Mouse (Mus musculus) monocyte, adult 2 months (primary cell): Measurements from ENCODE around the gene Sptlc3.

Experiments used
- DNase-seq, 2 experiments: peaks; one replicate each; pipeline ENCODE4 v3.0.0; 2022; ENCODE audit warnings: low spot score in 2 of 2, low read depth in 1 of 2

Gene Sptlc3

GRCm38 (mm10) chr2:139634506-139634905 lies 140.8 kb downstream of the Sptlc3 start:
- no peak for DNase-seq

GRCm38 (mm10) chr2:139637861-139638260 lies 144.1 kb downstream of the Sptlc3 start:
- DNase-seq, result no peak

- DNase-seq, result no peak
These were observed 148.2 kb downstream of the Sptlc3 start for GRCm38 (mm10) chr2:139641757-139642385.

DNA sequence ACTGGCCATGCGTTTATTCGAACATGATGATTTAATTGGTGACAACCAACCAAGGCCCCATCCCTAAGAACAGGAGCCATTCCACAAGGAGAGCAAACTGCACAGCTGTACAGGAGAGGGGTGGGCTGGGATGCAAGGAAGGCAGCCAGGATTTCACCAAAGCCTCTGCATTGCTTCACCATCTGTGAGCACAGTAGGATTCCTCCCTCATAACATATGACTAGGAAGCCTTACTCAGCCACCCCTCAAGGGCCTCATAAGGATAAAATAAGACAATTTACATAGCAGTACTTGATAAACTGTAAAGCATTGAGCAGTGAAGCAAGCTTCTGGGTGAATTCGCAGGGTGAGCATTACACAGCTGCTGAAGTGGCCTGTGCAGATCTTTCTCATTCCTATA lies 155.8 kb downstream of the Sptlc3 start:
- DNase-seq, result no peak

- DNase-seq, result no peak
These were observed 163.0 kb downstream of the Sptlc3 start for GRCm38 (mm10) chr2:139656750-139657149.

- DNase-seq, result no peak
These were observed 178.1 kb downstream of the Sptlc3 start for GRCm38 (mm10) chr2:139671838-139672237.

GRCm38 (mm10) chr2:139672371-139672770 lies 178.7 kb downstream of the Sptlc3 start:
- DNase-seq, result no peak

DNA sequence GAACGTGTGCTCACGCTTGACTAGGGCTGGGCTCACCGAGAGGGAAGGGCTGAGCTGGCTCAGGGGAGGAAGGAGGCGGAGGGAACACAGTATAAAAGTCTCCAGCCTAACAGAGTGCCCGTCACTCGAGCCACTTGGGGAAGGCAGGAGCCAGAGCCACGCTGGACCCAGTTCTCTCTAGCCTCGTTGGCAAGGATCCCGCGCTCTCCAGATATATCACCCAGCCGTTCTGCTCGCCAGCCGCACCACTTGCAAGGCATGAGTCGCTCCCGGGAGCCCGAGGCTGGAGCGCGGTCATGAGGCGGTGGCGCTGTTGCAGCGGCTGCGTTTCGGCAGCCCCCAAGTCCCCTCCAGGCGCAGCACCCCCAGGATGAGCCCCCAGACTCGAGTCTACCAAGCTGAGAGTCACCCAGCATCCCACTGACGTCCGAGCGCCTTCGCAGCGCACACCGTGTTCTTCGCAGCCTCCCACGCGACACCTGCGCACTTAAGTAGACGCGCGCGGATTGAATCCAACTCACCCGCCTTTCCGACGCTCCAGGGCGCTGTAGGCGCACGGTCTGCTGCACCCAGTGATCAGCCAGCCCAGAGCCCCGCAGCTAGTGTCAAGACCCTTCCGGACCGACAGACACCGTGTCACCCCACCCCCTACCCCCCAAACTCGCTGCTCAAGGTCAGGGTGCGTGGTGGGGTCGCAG lies 183.5 kb downstream of the Sptlc3 start:
- no peak for DNase-seq

DNA sequence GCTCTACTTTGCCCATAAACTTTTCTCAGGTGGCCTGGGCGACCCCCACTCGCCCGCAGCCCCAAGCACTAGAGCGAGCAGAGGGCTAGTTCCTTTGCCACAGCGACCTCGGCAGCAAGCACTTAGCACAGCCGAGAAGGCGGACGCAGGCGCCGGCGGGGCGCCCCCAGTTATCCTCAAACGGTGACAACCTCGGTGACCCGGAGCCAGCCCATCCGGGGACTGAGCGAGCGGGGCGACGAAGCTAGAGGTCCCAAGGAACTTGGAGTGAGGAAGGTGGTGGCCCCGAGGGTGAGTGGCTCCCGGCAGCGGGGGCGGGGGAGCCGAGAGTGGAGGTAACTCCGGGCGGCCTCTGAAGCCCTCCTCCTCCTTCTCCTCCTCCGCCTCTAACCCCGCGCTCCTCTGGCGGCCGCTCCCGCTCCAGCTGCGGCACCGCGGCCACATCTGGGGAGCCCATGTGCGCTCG lies 184.1 kb downstream of the Sptlc3 start, which contains the start of gene Ism1:
TSS of gene Ism1 (plus strand) at position 370 of the 466 bp plus-strand sequence.
- no peak for DNase-seq

GRCm38 (mm10) chr2:139678275-139679140 lies 184.8 kb downstream of the Sptlc3 start:
- DNase-seq, result no peak

DNA sequence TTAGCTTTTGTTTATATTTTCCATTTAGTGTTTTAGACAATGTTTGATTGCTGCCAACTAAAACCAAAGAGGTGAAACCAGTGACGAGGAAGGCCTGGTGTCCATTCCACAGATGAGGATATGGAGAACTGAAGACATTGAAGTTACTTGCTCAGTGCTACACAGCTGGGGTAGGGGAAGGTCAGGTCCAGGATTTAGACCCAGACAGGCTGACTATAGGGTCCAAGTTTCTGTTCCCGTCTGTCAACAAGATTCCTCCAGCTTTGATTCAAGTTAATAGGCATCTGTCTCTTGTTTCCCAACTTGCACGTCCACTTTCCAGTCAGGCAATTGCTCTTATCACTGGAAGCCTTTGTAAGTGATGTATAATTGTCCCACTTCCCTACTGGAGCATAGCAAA lies 188.8 kb downstream of the Sptlc3 start:
- no peak for DNase-seq
